Mouse (Mus musculus) thymus, postnatal 0 days (tissue): Measurements from ENCODE around the gene Tial1. TPM values are rescaled to one million over a fixed set of nuclear protein-coding genes. Genes with fewer than 3 reads are reported as not detected.

Source experiments
- microRNA-seq: library from miRNA; unstranded; fragments of <30 nt; microRNA quantifications from one replicate; pipeline ENCODE4, GENCODE M21; 2016; ENCODE audit warnings: borderline number of aligned reads
- polyA plus RNA-seq: library from polyadenylated mRNA; unstranded; fragments of >200 nt; fragmentation: Nextera tagmentation; extraction: Ambion mirVana; gene quantifications from 2 replicates; pipeline ENCODE4 v1.2.1, GENCODE M21; 2015

Gene Tial1
- polyA plus RNA-seq, 1 experiment from 2014 or later = 27.6 TPM

Small RNA genes within 50 kb of the gene (microRNA-seq; reads per million reads assigned to microRNA genes)
- gene Gm24365 = not detected

Other genes with a start within 250 kb of the Tial1 start
- 16.2 and 16.6 TPM in 2 replicates for gene Armc5, start 224.4 kb downstream of the Tial1 start, polyA plus RNA-seq
- gene 9130023H24Rik, start 223.7 kb downstream of the Tial1 start, polyA plus RNA-seq = 4.8 and 5.5 TPM in 2 replicates
- gene Tgfb1i1, start 214.9 kb downstream of the Tial1 start, polyA plus RNA-seq = 12.7 and 13.9 TPM in 2 replicates
- not detected in 2 replicates for gene Slc5a2, start 196.1 kb downstream of the Tial1 start, polyA plus RNA-seq
- gene BC017158, start 163.5 kb downstream of the Tial1 start, polyA plus RNA-seq = 9.0 and 10.0 TPM in 2 replicates
- 243 and 265 TPM in 2 replicates for gene Rgs10, start 43.0 kb downstream of the Tial1 start, polyA plus RNA-seq
- gene Bag3, start 61.9 kb upstream of the Tial1 start, polyA plus RNA-seq = 5.9 and 6.9 TPM in 2 replicates
- gene Inpp5f, start 149.6 kb upstream of the Tial1 start, polyA plus RNA-seq = 10.3 and 13.7 TPM in 2 replicates